Mouse (Mus musculus) left cerebral cortex, postnatal 36 days (tissue): ENCODE measurements around the gene Zfand4. TPM values are rescaled to one million over a fixed set of nuclear protein-coding genes. Genes with fewer than 3 reads are reported as not detected.

Experiments
- DNase-seq, 2 experiments: peaks; one replicate each; pipeline ENCODE4 v3.0.0; 2021 to 2022; ENCODE audit warnings: low spot score in 2 of 2, mixed read lengths in 1 of 2
- intact Hi-C: fragments of 180-260 bp; cut with DNase I; formaldehyde crosslinking; loops from one replicate; pipeline ENCODE4 v1.15.1; 2025
- total RNA-seq, 2 experiments: library from RNA; stranded (reverse); gene quantifications; 2 replicates each; pipeline ENCODE4 v1.2.3; 2021

Gene Zfand4
- total RNA-seq, 2 experiments from 2014 or later, result 8.3 to 10.8 TPM

DNA sequence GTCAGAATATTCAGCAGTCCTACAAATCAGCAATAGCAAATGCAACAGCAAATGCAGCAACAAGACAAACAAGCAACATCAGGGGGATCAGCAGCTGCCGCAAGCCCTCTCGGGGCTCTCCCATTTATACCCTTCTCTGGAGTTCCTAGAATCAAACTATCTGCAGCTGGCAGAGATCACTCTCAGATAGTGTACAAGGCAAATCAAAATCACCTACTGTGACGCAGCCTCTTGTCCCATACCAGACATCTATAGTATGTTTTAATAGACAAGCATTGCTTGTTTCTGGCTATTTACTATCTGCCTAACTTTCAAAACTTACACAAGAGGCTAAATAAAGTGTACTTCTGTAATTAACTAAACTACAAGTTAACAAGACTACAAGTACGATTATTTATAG is 98.0 kb downstream of the Zfand4 start:
- intact Hi-C loops, result no loop called here
- no peak for DNase-seq

DNA sequence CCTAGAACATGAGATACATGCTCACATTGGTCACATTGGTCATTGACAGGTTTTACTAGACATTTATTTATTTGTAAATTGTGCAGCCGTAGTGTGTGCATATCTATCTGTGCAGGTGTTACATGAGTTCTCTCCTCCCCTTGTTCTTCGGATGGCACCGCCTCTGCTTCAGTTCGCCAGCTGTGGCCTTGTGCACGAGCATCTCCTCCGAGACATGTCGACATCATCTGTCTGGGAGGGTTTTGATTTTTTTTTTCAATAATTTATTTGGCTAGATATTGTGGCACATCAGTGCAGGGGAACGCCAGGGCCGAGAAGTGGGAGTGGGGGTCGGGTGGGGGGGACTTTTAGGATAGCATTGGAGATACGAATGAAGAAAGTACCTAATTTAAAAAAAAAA is 103.9 kb downstream of the Zfand4 start:
- no peak for DNase-seq
- intact Hi-C loops, result no loop called here

GRCm38 (mm10) chr6:116369811-116370210 is 105.8 kb downstream of the Zfand4 start:
- intact Hi-C loops, result no loop called here

DNA sequence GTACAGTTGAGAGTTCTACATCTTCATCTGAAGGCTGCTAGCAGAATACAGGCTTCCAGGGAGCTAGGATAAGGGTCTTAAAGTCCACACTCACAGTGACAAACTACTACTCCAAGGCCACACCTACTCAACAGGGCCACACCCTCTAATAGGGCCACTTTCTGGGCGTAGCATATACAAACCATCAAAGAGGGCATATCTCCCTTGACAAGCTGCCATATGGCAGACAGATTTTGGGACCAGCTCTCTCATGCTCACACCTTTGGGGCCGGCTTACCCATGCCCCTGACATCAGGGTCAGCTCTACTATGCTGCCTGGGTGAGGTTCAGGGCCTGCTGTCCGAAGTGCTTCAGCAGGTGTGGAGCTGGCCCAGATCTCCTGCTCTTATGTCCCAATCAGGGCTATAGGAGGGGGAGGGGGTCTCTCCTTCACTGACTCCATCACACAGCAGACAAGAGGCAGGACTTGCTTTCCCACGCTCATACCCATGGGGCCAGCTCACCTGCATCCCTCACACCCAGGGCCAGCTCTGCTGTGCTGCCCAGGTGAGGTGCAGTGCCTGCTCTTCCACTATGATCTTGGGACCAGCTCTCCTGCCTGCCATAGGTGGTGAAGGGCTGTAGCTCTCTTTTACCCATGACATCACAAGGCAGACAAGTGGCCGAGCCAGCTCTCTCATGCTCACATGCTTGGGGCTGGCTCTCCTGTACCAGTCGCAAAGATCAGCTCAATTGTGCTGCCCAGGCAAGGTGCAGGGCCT is 106.4 kb downstream of the Zfand4 start:
- DNase-seq, result no peak
- intact Hi-C loops, result no loop called here

More at GRCm38 (mm10) chr6:116369811-116370210, 105.8 kb downstream of the Zfand4 start:
- no peak for DNase-seq

- intact Hi-C loops, result no loop called here
- no peak for DNase-seq
Observed at GRCm38 (mm10) chr6:116371500-116371899, 107.5 kb downstream of the Zfand4 start.

DNA sequence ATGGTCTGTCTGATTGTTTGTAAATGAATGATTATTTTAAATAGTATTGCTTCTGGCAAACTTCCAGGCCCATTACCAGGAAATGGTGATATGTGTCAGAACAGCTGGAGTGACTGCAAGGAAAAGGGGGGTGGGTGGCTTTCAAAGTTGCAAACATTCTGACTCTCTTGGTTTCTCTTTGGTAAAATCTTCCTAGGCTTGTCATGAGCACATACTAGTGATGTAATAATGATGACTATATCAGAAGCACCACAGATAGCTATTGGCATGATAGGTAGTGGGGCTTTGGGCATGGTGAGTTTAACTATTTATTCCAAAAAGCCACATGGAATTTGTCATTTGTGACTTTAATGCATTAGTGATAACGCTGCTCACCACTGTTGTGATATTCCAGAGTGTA is 110.1 kb downstream of the Zfand4 start:
- no peak for DNase-seq
- intact Hi-C loops, result no loop called here

DNA sequence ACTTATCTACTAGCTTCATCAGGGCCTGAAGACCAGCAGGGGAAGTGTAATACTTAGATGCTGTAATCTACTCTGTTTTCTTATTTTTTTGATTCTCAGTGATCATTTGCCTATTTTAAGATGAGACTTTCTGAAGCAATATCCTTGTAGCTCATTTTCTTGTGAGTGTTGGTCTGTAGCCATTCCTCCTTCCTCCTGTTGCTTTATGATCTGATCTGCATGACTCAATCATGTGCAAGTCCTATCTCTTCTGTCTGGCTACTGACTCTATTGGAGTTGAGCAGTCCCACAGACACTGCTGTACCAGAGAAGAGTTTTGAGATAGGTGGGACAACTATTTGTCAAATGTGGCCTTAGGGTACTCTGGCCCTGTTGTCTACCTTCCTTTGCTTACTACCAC is 110.6 kb downstream of the Zfand4 start:
- intact Hi-C loops, result no loop called here
- no peak for DNase-seq

GRCm38 (mm10) chr6:116378892-116379291 is 114.9 kb downstream of the Zfand4 start:
- DNase-seq, result no peak
- intact Hi-C loops, result no loop called here

Other genes with a start within 250 kb of the Zfand4 start
- gene Tmcc1, start 70.7 kb upstream of the Zfand4 start, total RNA-seq, result 10 to 100 TPM; 63.0 to 76.8 TPM
- gene Washc2, start 56.2 kb upstream of the Zfand4 start, total RNA-seq, result 100 to 1,000 TPM in 1 of 2 experiments, 10 to 100 TPM in 1; 92.1 to 106 TPM
- gene March8, start 73.8 kb downstream of the Zfand4 start, total RNA-seq, result 10 to 100 TPM; 48.4 to 50.1 TPM
- 1 to 10 TPM; 1.5 to 3.8 TPM for gene Alox5, start 197.0 kb downstream of the Zfand4 start, total RNA-seq
- gene Olfr211, start 224.9 kb downstream of the Zfand4 start, total RNA-seq, result not detected
- under 1 TPM in 1 of 2 experiments, not detected in 1; 0.14 TPM for gene Olfr212, start 242.3 kb downstream of the Zfand4 start, total RNA-seq